Mouse (Mus musculus) ES-E14 (cell line): ENCODE data around the gene Hvcn1. TPM values are rescaled to one million over a fixed set of nuclear protein-coding genes. Genes with fewer than 3 reads are reported as not detected.

ENCODE experiments used
- DNase-seq: peaks from one replicate; pipeline ENCODE4 v3.0.0-alpha.2; 2013; ENCODE audit warnings: low read depth, low spot score
- H3K27ac ChIP-seq: 2 replicates; pipeline ENCODE4 v1.5.1; 2012; ENCODE audit warnings: low read depth, mild to moderate bottlenecking, low read length, moderate library complexity, mixed read lengths; ENCODE audit not compliant: poor library complexity, insufficient read depth, severe bottlenecking
- H3K36me3 ChIP-seq: 2 replicates; pipeline ENCODE4 v1.6.1; 2012; ENCODE audit warnings: mild to moderate bottlenecking, low read length, moderate library complexity, mixed read lengths; ENCODE audit not compliant: control insufficient read depth, poor library complexity, insufficient read depth, severe bottlenecking
- H3K4me1 ChIP-seq, 2 experiments: fragments of 150-350 bp in 1 of 2; sonication (generic) in 1 of 2; 2 replicates each; pipeline ENCODE4 v1.6.1; 2012; ENCODE audit warnings: low read length in 2 of 2, mild to moderate bottlenecking in 1 of 2, mixed read lengths in 1 of 2; ENCODE audit not compliant: control insufficient read depth in 2 of 2, insufficient read depth in 2 of 2, poor library complexity in 1 of 2
- H3K4me3 ChIP-seq, 2 experiments: fragments of 150-350 bp in 1 of 2; sonication (generic) in 1 of 2; 2 replicates each; pipeline ENCODE4 v1.5.1; 2012; ENCODE audit warnings: low read length in 2 of 2, low read depth in 1 of 2, mild to moderate bottlenecking in 1 of 2, mixed read lengths in 1 of 2; ENCODE audit not compliant: insufficient read depth in 1 of 2, poor library complexity in 1 of 2, severe bottlenecking in 1 of 2
- H3K9ac ChIP-seq: 2 replicates; pipeline ENCODE4 v1.6.1; 2012; ENCODE audit warnings: low read depth, mild to moderate bottlenecking, low read length, mixed read lengths; ENCODE audit not compliant: poor library complexity, insufficient read depth, severe bottlenecking
- H3K9me3 ChIP-seq: fragments of 150-350 bp; sonication (generic); 2 replicates; pipeline ENCODE4 v1.6.1; 2012; ENCODE audit warnings: low read depth, mild to moderate bottlenecking, low read length; ENCODE audit not compliant: control insufficient read depth, insufficient read depth
- CHD2 ChIP-seq: IDR thresholded peaks from 2 replicates; pipeline ENCODE4 v1.6.1; 2014; ENCODE audit warnings: mild to moderate bottlenecking, low read depth, low read length, inconsistent platforms
- HCFC1 ChIP-seq: IDR thresholded peaks from 2 replicates; pipeline ENCODE4 v1.6.1; 2012; ENCODE audit warnings: low read length, inconsistent platforms, borderline replicate concordance; ENCODE audit not compliant: insufficient read depth
- MAFK ChIP-seq: IDR thresholded peaks from 2 replicates; pipeline ENCODE4 v1.6.1; 2014; ENCODE audit warnings: mild to moderate bottlenecking, low read depth, low read length, inconsistent platforms; ENCODE audit not compliant: insufficient read depth
- ZC3H11A ChIP-seq: IDR thresholded peaks from 2 replicates; pipeline ENCODE4 v1.6.1; 2012; ENCODE audit warnings: low read depth, mild to moderate bottlenecking, inconsistent platforms, low read length, borderline replicate concordance
- ZNF384 ChIP-seq: IDR thresholded peaks from 2 replicates; pipeline ENCODE4 v1.6.1; 2012; ENCODE audit warnings: low read depth, low read length, inconsistent platforms
- in situ Hi-C, 2 experiments: fragments of 600-800 bp; cut with MboI; formaldehyde crosslinking; loops; one replicate each; pipeline ENCODE4 v1.15.1; 2025; ENCODE audit warnings: low sequenced_read_pairs in 2 of 2, inconsistent platforms in 1 of 2; ENCODE audit not compliant: unreplicated experiment in 2 of 2
- total RNA-seq: library from RNA; depleted of rRNA; stranded (reverse); fragments of 300-350 nt; gene quantifications from 2 replicates; pipeline ENCODE4 v1.2.3, GENCODE M21; 2012

The Hvcn1 gene
- total RNA-seq, 1 experiment = 35.7 TPM

GRCm38 (mm10) chr5:122280422-122280826 is 73.8 kb downstream of the Hvcn1 start:
- in situ Hi-C loops = no loop called here
- no peak for DNase-seq
- H3K36me3 ChIP-seq = no peaks in the 10 kb centered on the region
- peaks cover 0 to 8% of the 10 kb centered on the region in 2 experiments; a peak in 3 of 4 replicates for H3K4me1 ChIP-seq
- H3K9me3 ChIP-seq = no peaks in the 10 kb centered on the region
- 0 out of 4 replicates have a peak overlapping the region, but pooled peaks of 1 of the 2 experiments have one; percentile 32 for H3K4me3 ChIP-seq
- H3K27ac ChIP-seq = no peak overlapping the region
- TF ChIP-seq ZC3H11A (no peak), MAFK (no peak), CHD2 (no peak), HCFC1 (no peak), ZNF384 (no peak)
- H3K9ac ChIP-seq = no peak overlapping the region

DNA sequence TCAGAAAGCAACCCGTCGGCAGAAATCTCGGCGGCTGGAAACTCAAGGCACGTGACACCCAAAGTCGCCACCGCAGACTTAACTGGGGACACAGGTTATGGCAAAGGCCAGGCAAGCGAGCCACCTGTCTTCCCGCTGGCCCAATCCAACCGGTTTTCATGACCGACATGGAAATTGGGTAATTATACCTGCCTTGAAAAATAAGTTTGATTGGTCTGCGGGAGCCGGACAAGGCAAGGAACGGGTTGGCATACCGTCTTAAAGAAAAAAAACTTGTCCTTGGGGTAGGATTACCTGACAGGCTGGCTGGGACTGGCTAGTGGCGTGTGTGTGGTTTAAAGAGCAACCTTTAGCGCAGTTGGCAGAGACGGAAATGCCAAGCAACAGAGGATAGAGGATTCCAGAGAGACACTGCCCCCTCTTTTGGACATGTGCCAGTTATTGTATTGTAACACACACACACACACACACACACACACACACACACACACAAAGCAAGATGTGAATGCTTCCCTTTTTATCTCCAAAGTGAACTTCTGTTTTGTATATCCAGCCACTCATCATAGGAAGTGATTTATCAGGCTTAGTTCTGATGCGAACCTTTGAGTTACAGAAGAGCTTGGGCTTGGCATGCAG is 74.3 kb downstream of the Hvcn1 start:
- no peak for TF ChIP-seq HCFC1
- TF ChIP-seq CHD2 = no peak
- no peak for TF ChIP-seq MAFK
- no peak for TF ChIP-seq ZNF384
- TF ChIP-seq ZC3H11A = no peak
- DNase-seq = no peak
- no peak overlapping the region for H3K9ac ChIP-seq

GRCm38 (mm10) chr5:122283828-122284182 is 77.2 kb downstream of the Hvcn1 start:
- DNase-seq = no peak
- H3K36me3 ChIP-seq = peaks cover 5% of the 10 kb centered on the region
- in situ Hi-C loops = no loop called here
- no peaks in the 10 kb centered on the region for H3K9me3 ChIP-seq
- no peak overlapping the region; the same call in 1 of the 2 replicates for H3K9ac ChIP-seq
- H3K27ac ChIP-seq = no peak overlapping the region
- 0 out of 4 replicates have a peak overlapping the region, but pooled peaks of 1 of the 2 experiments have one; percentile 16 for H3K4me3 ChIP-seq
- TF ChIP-seq CHD2 = no peak
- no peak for TF ChIP-seq ZC3H11A
- TF ChIP-seq ZNF384 = no peak
- TF ChIP-seq MAFK = no peak
- TF ChIP-seq HCFC1 = no peak
- H3K4me1 ChIP-seq = peaks cover 4 to 5% of the 10 kb centered on the region in 2 experiments

More for the DNA sequence above, 74.3 kb downstream of the Hvcn1 start:
- H3K4me1 ChIP-seq = peaks cover 3 to 8% of the 10 kb centered on the region in 2 experiments
- H3K27ac ChIP-seq = no peak overlapping the region
- H3K36me3 ChIP-seq = no peaks in the 10 kb centered on the region
- H3K4me3 ChIP-seq = 0 out of 4 replicates have a peak overlapping the region, but pooled peaks of 1 of the 2 experiments have one; percentile 32
- no peaks in the 10 kb centered on the region for H3K9me3 ChIP-seq
- in situ Hi-C loops = no loop called here

- Histone ChIP-seq H3K27ac (no peak within 1 kb of the TSS), H3K4me3 (peak within 1 kb of the TSS; percentile 90 to 97), H3K36me3 (peaks cover 5% of the 10 kb centered on the region), H3K4me1 (peaks cover 4 to 5% of the 10 kb centered on the region in 2 experiments), H3K9me3 (no peaks in the 10 kb centered on the region), H3K9ac (peak within 1 kb of the TSS; percentile 84)
- in situ Hi-C loops = no loop called here
- DNase-seq = peak; percentile 84
- no peak for TF ChIP-seq CHD2
- peak; percentile 60; the same call in 1 of the 2 replicates for TF ChIP-seq HCFC1
Observed at GRCm38 (mm10) chr5:122284183-122285028, 77.8 kb downstream of the Hvcn1 start, which contains the start of gene Pptc7. TSS of gene Pptc7 (plus strand) at chr5:122284365.
